Mouse (Mus musculus) ES-CJ7 (cell line): ENCODE results near the gene Cyth1.

Experiments
- DNase-seq: peaks from one replicate; pipeline ENCODE4 v3.0.0; 2011; ENCODE audit warnings: low read depth, low spot score

Gene Cyth1

DNA sequence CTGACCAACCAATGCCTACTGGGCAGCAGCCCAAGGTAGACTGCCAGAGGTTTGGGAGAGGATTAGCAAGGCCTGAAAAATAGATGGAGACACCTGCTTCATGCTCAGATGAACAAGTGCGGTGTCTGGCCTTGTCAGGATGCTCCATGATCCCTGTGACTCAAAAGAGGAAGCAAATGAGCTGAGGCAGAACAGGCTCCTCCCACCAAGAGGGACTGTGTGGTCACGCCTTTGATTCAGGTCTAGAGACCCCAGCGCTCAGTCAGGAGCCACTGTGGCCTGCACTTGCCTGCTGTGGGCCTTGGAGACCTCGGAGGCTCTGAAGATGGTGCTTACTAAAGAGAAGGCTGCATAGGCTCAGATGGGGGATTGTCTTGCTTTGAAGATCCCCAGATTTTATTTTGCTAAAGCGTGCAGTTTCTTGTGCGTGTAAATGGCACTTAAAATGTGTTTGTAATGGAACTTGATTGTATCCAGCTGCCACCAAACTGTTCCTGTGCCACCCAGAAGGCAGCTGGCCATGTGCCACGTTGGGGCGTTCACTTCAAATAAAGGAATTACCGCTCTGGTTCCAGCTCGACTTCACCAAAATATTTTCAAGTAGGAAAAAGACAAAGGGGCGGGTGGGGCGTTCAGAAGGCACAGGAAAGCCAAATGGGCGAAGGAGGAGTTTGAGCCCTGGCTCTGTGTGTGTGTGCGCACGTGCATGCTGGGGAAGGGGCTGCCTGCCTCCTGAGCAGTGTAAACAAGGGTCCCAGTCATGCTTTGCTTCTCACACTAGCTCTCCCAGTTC is 6.0 kb upstream of the Cyth1 start:
- DNase-seq, result peak; percentile 32

DNA sequence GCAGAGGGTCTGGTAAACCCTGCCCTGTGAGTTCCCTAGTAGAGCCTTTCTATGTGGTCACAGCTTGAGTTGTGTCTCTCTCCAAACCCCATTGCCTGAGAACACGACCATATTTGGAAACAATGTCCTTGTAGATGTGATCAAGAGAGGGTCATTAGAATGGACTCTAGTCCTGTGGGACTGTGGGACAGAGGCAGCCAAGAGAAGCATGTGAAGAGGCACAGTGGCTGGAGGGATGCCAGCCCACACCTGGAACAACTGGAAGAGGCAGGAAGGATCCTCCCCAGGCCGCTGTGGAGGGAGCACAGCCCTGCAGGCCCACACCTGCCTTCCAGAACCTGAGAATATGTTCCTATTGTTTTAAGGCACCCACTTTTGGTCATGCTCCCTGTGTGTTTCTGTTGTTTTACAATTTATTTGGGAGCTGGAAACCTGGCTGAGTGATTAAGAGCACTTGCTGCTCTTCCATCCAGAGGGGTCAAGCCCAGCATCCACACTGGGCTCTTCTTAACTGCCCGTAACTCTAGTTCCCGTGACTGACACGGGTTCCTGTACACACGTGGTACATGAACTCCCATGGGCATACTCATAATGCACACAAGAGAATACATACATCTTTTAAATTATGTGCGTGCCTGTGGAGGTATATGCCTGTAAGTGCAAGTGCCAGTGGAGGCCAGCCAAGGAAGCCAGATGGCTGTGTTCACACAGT is 5.2 kb upstream of the Cyth1 start:
- DNase-seq, result no peak

DNA sequence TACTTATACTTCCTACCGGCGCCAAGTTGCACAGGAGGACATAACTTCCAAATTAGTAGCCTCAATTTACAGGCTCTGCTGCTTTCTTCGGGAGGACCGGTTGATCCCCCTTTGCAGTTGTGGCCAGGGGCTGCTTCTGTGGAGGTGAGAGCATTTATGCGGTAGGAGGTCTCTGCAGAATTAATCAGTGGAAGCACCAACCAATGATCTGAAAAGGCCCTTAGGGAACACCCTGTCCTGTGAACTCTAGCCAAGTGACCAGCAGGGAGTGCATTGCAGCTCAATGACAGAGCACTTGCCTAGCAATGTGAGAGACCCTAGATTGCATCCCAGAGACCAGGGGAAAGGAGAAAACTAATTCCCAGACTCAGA is 606 bp upstream of the Cyth1 start:
- DNase-seq, result no peak

DNA sequence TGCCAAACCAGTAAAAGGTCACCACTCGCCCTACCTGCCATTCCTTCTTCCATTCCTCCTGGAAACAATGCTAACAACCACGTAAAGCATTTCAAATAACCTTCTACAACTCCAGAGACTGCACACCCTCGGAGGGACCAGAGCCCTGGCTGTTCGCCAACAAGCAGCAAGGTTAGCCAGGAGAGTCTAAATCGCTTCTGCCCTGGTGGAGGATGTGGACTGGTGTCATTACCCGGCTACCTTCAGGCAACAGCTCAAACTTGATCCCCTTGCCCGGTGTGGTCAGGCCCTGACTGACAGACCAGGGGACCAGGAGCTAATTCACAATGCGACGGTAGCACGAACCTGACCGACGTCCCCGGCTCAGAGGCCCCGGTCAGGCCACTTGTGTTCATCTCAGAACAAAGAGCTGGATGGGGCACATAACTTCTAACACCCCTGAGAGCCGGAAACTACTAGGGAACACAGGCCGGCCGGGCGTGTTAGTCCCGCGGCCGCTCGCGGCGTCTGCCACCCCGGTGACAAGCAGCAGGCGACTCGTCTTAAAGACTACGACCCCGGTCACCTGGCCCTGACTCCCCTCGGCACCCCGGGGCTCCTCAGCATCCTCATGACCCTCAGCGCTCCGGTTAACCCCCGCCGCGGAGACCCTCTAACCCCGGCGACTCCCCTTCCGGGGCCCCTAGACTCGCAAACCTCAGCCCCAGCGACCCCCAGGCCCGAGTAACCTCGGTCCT is 865 bp downstream of the Cyth1 start:
- DNase-seq, result no peak

DNA sequence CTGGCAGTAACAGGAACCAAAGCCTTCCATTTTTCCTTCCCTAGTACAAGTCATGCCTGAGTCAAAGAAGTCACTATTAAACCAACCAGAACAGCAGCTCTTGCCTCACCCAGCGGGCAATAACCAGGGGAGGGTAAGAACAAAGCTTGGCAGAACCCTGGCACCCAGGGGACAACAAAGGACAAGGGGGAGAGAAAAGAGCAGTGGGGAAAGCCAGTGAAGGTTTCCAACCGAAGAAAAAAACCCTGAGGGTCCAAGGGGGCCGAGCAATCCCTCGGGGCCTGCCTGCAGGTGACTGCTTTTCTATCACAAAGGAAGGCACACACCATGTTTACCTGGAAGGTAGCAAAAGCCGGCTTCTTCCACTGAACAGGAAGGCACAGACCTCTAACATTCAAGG is 1.7 kb downstream of the Cyth1 start:
- no peak for DNase-seq

DNA sequence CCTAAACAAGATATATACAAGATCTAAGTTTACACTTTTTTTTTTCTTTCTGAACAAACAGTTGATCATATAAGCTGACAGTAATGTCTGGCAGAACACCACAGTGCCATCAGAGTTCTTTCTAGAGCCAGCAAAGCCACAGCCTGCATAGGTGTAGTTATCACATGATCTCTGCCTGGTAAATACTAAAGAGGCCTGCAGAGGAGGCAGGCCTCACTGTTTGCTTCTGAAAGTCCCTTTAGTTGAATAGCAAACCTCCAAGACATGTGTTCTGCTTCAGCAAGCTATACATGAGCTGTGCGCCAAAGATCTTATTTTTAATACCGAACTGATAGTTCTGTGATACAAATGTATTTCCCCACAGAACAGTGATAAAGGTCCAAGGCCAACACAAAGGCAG is 3.3 kb downstream of the Cyth1 start:
- DNase-seq, result no peak

DNA sequence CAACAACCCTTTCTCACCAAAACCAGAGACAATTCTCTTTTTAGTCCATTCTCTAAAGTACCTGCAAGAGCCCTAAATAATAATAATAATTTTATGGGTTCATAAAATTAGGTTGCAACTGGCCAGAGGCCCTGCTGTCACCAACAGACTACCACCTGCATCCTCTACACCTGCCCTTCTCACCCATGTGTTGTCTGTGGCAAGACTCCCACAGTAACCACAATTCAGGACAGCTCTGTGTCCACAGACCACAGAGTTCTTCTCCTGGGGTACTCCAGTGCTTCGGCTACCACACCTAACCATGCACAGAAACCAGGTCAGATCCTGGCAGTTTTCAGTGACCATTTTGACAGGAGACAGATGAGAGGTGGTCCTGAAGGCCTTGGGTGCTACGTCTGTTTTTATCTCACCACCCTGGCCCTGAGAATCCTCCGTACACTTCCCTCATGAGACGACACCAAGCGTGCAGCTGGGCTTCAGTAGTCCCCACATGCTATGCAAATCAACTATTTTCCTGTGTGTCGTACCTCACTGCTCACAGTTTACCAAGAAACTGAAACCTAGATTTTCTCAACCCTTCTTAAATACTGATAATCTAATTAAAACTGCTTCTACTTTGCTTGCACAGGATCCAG is 4.6 kb downstream of the Cyth1 start:
- no peak for DNase-seq

- no peak for DNase-seq
Observed at GRCm38 (mm10) chr11:118242506-118242905, 5.9 kb downstream of the Cyth1 start.

DNA sequence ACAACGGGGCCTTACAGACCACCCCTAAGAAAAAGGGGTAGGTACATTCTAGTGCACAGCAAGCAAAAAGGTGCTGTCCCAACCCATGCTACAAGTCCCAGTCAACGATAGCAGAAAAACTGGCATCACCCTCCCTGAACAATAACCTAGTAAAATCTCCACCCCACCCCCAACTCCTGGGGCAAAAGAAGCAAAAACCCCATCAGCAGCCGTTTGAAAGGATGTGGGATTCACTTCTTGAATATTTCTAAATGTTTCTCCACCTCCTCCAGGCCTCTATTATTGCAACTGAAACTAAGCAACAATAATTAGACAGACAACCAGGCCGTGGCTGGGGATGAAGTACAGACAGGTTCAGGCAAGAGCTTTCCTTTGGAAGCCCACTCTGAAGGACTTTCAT is 8.0 kb downstream of the Cyth1 start:
- DNase-seq, result no peak

- DNase-seq, result no peak
Observed at GRCm38 (mm10) chr11:118239281-118240198, 8.9 kb downstream of the Cyth1 start.

- no peak for DNase-seq
Observed at GRCm38 (mm10) chr11:118236520-118237190, 11.7 kb downstream of the Cyth1 start.

- DNase-seq, result no peak
Observed at GRCm38 (mm10) chr11:118234929-118235328, 13.5 kb downstream of the Cyth1 start.

DNA sequence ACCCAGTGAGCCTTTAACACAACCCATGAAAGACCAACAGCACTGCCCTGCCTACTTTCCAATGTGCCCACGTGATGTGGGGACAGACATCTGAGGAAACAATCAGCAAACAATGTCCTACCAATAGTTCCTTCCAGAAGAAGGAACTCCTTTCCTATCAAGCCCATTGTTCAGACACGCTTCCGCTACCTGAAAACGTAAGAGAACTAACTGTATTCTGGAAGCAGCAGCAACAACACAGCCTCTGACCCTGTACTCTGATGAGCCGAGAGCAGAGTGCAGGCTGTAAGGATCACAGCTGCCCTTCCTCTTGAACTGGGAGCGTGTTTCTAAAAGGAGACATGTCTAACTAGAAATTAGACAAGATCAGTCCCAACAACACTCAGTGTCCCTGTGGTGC is 13.9 kb downstream of the Cyth1 start:
- no peak for DNase-seq

- no peak for DNase-seq
Observed at GRCm38 (mm10) chr11:118233924-118234323, 14.5 kb downstream of the Cyth1 start.

DNA sequence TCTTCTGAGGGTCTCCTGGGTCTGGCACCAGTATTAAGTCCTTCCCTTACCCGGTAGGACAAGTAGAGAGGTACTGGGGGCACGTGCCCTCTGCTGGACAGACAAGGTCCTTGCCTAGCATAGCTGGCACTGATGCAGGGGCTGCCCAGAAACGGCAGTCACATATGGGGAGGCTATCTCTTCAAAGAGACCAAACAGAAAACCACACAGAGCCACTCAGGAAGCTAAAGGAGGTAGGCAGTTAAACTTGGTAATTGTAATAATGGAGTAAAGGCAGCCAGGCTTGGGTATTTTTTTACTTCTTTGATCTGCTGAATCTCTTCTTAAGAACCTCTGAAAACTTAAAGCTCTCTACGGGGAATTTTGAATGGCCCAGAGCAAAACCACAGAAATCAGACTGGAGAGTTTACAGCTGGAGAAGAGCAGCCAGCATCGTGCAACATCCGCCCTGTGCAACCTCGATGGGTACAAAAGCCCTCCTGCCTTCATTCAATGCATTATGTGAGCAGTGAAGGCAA is 16.0 kb downstream of the Cyth1 start:
- no peak for DNase-seq

DNA sequence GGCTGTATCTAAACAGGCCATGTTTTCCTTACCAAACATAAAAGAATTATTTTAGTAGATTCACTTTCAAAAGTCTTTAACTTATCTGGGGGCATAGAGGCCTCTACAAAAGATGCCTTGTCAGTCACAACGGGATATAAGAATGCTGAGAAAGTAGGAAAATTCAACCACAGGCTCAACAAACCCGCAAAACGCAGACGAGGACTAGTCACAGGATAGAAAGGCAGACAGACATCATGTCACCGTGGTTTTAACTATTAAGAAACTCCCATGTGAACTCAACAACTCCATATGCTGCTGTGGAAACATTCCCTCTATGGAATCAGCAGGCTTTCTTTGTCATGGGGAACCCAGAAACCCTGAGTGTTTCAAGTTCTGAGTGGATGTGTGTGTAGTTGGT is 18.5 kb downstream of the Cyth1 start:
- no peak for DNase-seq

DNA sequence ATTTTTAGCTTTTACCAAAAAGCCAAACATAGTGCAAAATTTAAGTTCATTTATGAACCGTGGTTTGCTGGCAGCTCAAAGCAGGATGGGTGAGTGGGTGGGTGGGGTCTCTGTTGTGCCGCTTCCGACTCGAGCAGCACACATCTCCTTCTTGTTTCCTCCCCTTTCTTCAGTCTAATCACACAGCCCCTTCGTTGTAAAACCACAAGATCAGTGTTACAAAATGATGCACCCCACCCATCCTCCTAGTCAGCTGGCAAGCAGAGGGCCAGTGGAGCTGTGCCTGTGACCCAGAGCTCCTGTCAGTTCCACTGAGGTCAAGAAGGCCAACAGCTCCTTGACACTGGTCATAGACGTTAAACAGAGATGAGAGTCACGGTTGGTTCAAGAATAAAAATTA is 20.7 kb downstream of the Cyth1 start:
- DNase-seq, result no peak

GRCm38 (mm10) chr11:118226850-118227249 is 21.5 kb downstream of the Cyth1 start:
- DNase-seq, result no peak

DNA sequence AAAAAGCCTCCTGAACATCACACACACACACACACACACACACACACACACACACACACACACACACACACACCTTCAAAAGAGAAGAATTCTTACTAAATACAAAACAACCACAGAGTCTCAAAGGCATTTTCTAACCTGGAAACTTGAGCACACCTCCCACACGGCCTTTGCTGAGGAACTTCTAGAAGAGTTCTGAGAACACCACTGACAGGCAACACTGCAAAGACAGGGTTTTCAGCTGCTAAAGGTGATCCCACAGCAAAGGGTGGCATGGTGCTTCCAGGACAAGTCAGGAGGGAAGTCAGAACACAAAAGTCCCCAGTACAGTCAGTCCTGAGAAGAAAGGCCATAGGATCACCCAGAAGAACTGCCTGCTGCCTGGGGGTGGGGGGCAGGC is 22.5 kb downstream of the Cyth1 start:
- no peak for DNase-seq
